Mouse (Mus musculus) intestine, postnatal 0 days (tissue): ENCODE data around the gene Zbtb44. TPM values are rescaled to one million over a fixed set of nuclear protein-coding genes. Genes with fewer than 3 reads are reported as not detected.

Experiments used
- ATAC-seq: fragments of 200-750 bp; cut with Nextera tagmentation; 2 replicates; pipeline ENCODE4 v1.8.0; 2017; ENCODE audit warnings: mild to moderate bottlenecking, moderate TSS enrichment, moderate library complexity
- H3K27ac ChIP-seq: fragments of 300-500 bp; sonication (generic); 2 replicates; pipeline ENCODE4 v1.5.1; 2014; ENCODE audit warnings: mild to moderate bottlenecking, low read depth, low read length, moderate library complexity
- H3K27me3 ChIP-seq: fragments of 300-500 bp; sonication (generic); replicated peaks from 2 replicates; pipeline ENCODE4 v1.6.1; 2014; ENCODE audit warnings: low read length, mixed read lengths; ENCODE audit not compliant: control insufficient read depth, insufficient read depth
- H3K36me3 ChIP-seq: fragments of 300-500 bp; sonication (generic); 2 replicates; pipeline ENCODE4 v1.6.1; 2014; ENCODE audit warnings: mild to moderate bottlenecking, moderate library complexity; ENCODE audit not compliant: control insufficient read depth, insufficient read depth
- H3K4me1 ChIP-seq: fragments of 300-500 bp; sonication (generic); replicated peaks from 2 replicates; pipeline ENCODE4 v1.6.1; 2014; ENCODE audit warnings: antibody characterized with exemption, low read length, mixed read lengths; ENCODE audit not compliant: control insufficient read depth, insufficient read depth
- H3K4me2 ChIP-seq: fragments of 300-500 bp; sonication (generic); replicated peaks from 2 replicates; pipeline ENCODE4 v1.6.1; 2014; ENCODE audit warnings: low read depth, mild to moderate bottlenecking, moderate library complexity
- H3K4me3 ChIP-seq: fragments of 300-500 bp; sonication (generic); 2 replicates; pipeline ENCODE4 v1.5.1; 2014; ENCODE audit warnings: low read depth, low read length
- H3K9ac ChIP-seq: fragments of 300-500 bp; sonication (generic); 2 replicates; pipeline ENCODE4 v1.6.1; 2014; ENCODE audit warnings: mild to moderate bottlenecking, low read depth, low read length
- H3K9me3 ChIP-seq: fragments of 300-500 bp; sonication (generic); 2 replicates; pipeline ENCODE4 v1.6.1; 2016; ENCODE audit warnings: mixed run types; ENCODE audit not compliant: control insufficient read depth
- CTCF ChIP-seq: sonication (generic); IDR thresholded peaks from 2 replicates; pipeline ENCODE4 v1.5.1; 2016; ENCODE audit warnings: low read depth, mild to moderate bottlenecking, control low read depth, antibody characterized with exemption, moderate library complexity
- WGBS: fragments of 180-500 bp; shearing (Covaris S2); extraction: QIAGEN DNeasy Blood & Tissue Kit; methylation state at CpG from one replicate; pipeline ENCODE4 v1.1.7; 2014; 5-methylcytosine and 5-hydroxymethylcytosine counted together
- polyA plus RNA-seq: library from polyadenylated mRNA; unstranded; fragments of >200 nt; fragmentation: Nextera tagmentation; extraction: Ambion mirVana; gene quantifications from 2 replicates; pipeline ENCODE4 v1.2.1, GENCODE M21; 2015

Zbtb44 gene
- polyA plus RNA-seq, 1 experiment from 2014 or later: 5.4 TPM

DNA sequence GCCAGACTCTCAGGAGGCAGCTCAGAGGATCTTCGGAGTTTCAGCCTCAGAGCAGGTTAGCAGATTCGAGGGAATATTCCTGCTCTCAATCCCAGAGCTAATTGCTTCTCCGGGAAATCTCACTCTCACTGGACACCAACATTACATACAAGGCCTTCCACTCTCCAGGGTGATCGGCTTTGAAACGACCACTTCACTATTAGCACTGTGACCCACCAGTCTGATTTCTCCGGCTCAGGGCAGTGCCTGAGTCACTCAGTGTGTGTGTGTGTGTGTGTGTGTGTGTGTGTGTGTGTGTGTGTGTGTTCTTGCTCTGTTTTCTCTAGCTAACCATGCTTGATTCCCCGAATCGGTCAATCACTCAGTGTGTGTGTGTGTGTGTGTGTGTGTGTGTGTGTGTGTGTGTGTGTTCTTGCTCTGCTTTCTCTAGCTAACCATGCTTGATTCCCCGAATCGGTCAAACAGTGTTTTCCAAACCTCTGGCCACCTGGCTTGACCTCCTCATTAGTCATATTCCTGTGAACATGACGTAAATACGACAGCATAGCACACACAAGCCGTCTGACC lies 92.1 kb downstream of the Zbtb44 start:
- Histone ChIP-seq H3K4me1 (peaks cover 12% of the 10 kb centered on the region), H3K27ac (no peak overlapping the region), H3K4me2 (no peak overlapping the region), H3K27me3 (no peaks in the 10 kb centered on the region), H3K4me3 (no peak overlapping the region), H3K9me3 (no peaks in the 10 kb centered on the region), H3K9ac (no peak overlapping the region), H3K36me3 (no peaks in the 10 kb centered on the region; the same call in 1 of the 2 replicates)
- no peak for ATAC-seq
- 60% methylated on average over 13 of the region's 13 CpGs for WGBS
- no peak for TF ChIP-seq CTCF

Other genes with a start within 250 kb of the Zbtb44 start
- gene Adamts15, start 108.2 kb upstream of the Zbtb44 start, polyA plus RNA-seq: 0.91 and 0.95 TPM in 2 replicates
- 4.1 and 4.7 TPM in 2 replicates for gene Adamts8, start 88.1 kb upstream of the Zbtb44 start, polyA plus RNA-seq
- 58.6 and 63.4 TPM in 2 replicates for gene St14, start 101.2 kb downstream of the Zbtb44 start, polyA plus RNA-seq
- gene Aplp2, start 181.2 kb downstream of the Zbtb44 start, polyA plus RNA-seq: 143 and 144 TPM in 2 replicates
- 1.0 and 1.2 TPM in 2 replicates for gene Prdm10, start 249.9 kb downstream of the Zbtb44 start, polyA plus RNA-seq